Mouse (Mus musculus) kidney, adult 2 months (tissue): ENCODE measurements around the gene Pde4c. TPM values are rescaled to one million over a fixed set of nuclear protein-coding genes. Genes with fewer than 3 reads are reported as not detected.
A peak's percentile ranks its signal among the peaks of the same experiment; 100 is the strongest.

Source experiments
- DNase-seq: peaks from one replicate; pipeline ENCODE4 v3.0.0; 2021
- H3K27ac ChIP-seq: fragments of 200-500 bp; 2 replicates; pipeline ENCODE4 v1.5.1; 2012; ENCODE audit warnings: low read depth, low read length, control low read depth, inconsistent platforms; ENCODE audit not compliant: insufficient read depth
- H3K27me3 ChIP-seq: fragments of 200-500 bp; replicated peaks from 2 replicates; pipeline ENCODE4 v1.6.1; 2012; ENCODE audit warnings: mild to moderate bottlenecking, moderate library complexity, low read length, inconsistent platforms; ENCODE audit not compliant: control insufficient read depth, insufficient read depth
- H3K36me3 ChIP-seq: fragments of 200-500 bp; 2 replicates; pipeline ENCODE4 v1.6.1; 2012; ENCODE audit warnings: mild to moderate bottlenecking, moderate library complexity, low read length, inconsistent platforms; ENCODE audit not compliant: control insufficient read depth, insufficient read depth
- H3K4me1 ChIP-seq: fragments of 200-500 bp; 2 replicates; pipeline ENCODE4 v1.6.1; 2011; ENCODE audit warnings: low read length; ENCODE audit not compliant: control insufficient read depth, insufficient read depth
- H3K4me3 ChIP-seq: fragments of 200-500 bp; 2 replicates; pipeline ENCODE4 v1.5.1; 2011; ENCODE audit warnings: mild to moderate bottlenecking, low read depth, low read length, control low read depth; ENCODE audit not compliant: insufficient read depth
- CTCF ChIP-seq: fragments of 200-500 bp; conservative IDR thresholded peaks from 2 replicates; pipeline ENCODE4 v1.5.1; 2011; ENCODE audit warnings: low read depth, mild to moderate bottlenecking, control low read depth, low read length, moderate library complexity, mixed read lengths; ENCODE audit not compliant: insufficient read depth, insufficient read length
- POLR2A ChIP-seq: fragments of 200-500 bp; IDR thresholded peaks from one replicate; pipeline ENCODE4 v1.6.1; 2011; ENCODE audit warnings: low read depth, low read length, control low read depth
- WGBS: fragments of 180-500 bp; shearing (Covaris S2); methylation state at CpG from one replicate; pipeline ENCODE4 v1.1.7; 2018; 5-methylcytosine and 5-hydroxymethylcytosine counted together
- polyA plus RNA-seq: library from polyadenylated mRNA; depleted of rRNA; stranded (reverse); fragments of >200 nt; gene quantifications from 2 replicates; pipeline ENCODE4 v1.2.3, GENCODE M21; 2012

Gene Pde4c
- polyA plus RNA-seq, 1 experiment = 81.6 TPM

GRCm38 (mm10) chr8:70697366-70698250 is 25.9 kb upstream of the Pde4c start:
- Histone ChIP-seq H3K4me3 (peak overlapping the region; percentile 70), H3K36me3 (no peaks in the 10 kb centered on the region), H3K27ac (peak overlapping the region; percentile 100), H3K4me1 (peaks cover 32% of the 10 kb centered on the region), H3K27me3 (no peaks in the 10 kb centered on the region)
- TF ChIP-seq CTCF = no peak
- no peak for TF ChIP-seq POLR2A
- no peak for DNase-seq
- WGBS = 62% methylated on average over 12 of the region's 12 CpGs

- TF ChIP-seq CTCF (no peak), POLR2A (peak; percentile 94)
- peak within 1 kb of the TSS; percentile 70 for H3K4me3 ChIP-seq
- under 1% methylated on average over 52 of the region's 69 CpGs for WGBS
- peak within 1 kb of the TSS; percentile 100 for H3K27ac ChIP-seq
- no peaks in the 10 kb centered on the region for H3K27me3 ChIP-seq
- H3K36me3 ChIP-seq = no peaks in the 10 kb centered on the region
- peak; percentile 99 for DNase-seq
- H3K4me1 ChIP-seq = peaks cover 32% of the 10 kb centered on the region
These were observed 25.0 kb upstream of the Pde4c start, which contains the start of gene Jund for GRCm38 (mm10) chr8:70698310-70699109. TSS of gene Jund (plus strand) at chr8:70698949.

GRCm38 (mm10) chr8:70699116-70699833 is 24.2 kb upstream of the Pde4c start:
- H3K27me3 ChIP-seq = no peaks in the 10 kb centered on the region
- H3K4me3 ChIP-seq = peak overlapping the region; percentile 67
- WGBS = under 1% methylated on average over 83 of the region's 89 CpGs
- peaks cover 32% of the 10 kb centered on the region for H3K4me1 ChIP-seq
- no peak for DNase-seq
- peak overlapping the region; percentile 92 for H3K27ac ChIP-seq
- H3K36me3 ChIP-seq = no peaks in the 10 kb centered on the region
- TF ChIP-seq POLR2A (no peak), CTCF (no peak)

- H3K4me3 ChIP-seq = peak overlapping the region; percentile 67
- peaks cover 32% of the 10 kb centered on the region for H3K4me1 ChIP-seq
- H3K27me3 ChIP-seq = no peaks in the 10 kb centered on the region
- TF ChIP-seq CTCF = no peak
- TF ChIP-seq POLR2A = peak; percentile 49
- peak overlapping the region; percentile 92 for H3K27ac ChIP-seq
- peak; percentile 85 for DNase-seq
- under 1% methylated on average over 59 of the region's 59 CpGs for WGBS
- no peaks in the 10 kb centered on the region for H3K36me3 ChIP-seq
These were observed 23.5 kb upstream of the Pde4c start for GRCm38 (mm10) chr8:70699834-70700554.

GRCm38 (mm10) chr8:70700555-70700922 is 23.0 kb upstream of the Pde4c start:
- Histone ChIP-seq H3K27ac (no peak overlapping the region), H3K36me3 (no peaks in the 10 kb centered on the region), H3K27me3 (no peaks in the 10 kb centered on the region), H3K4me1 (peaks cover 31% of the 10 kb centered on the region), H3K4me3 (peak overlapping the region; percentile 67)
- TF ChIP-seq CTCF = peak; percentile 85
- TF ChIP-seq POLR2A = peak; percentile 10
- WGBS = 0% methylated on average over 20 of the region's 20 CpGs
- DNase-seq = peak; percentile 96

- Histone ChIP-seq H3K4me1 (peaks cover 24% of the 10 kb centered on the region), H3K27ac (no peak overlapping the region), H3K27me3 (no peaks in the 10 kb centered on the region), H3K4me3 (peak overlapping the region; percentile 12; the same call in 1 of the 2 replicates), H3K36me3 (no peaks in the 10 kb centered on the region)
- WGBS = 46% methylated on average over 10 of the region's 10 CpGs
- DNase-seq = no peak
- TF ChIP-seq POLR2A (no peak), CTCF (no peak)
These were observed 22.2 kb upstream of the Pde4c start for GRCm38 (mm10) chr8:70701048-70701981.
